Mouse (Mus musculus): Measurements from ENCODE around the gene Rpf1. TPM values are rescaled to one million over a fixed set of nuclear protein-coding genes. Genes with fewer than 3 reads are reported as not detected.

Rpf1 gene
- polyA plus RNA-seq, 1 experiment from 2014 or later = 72.8 TPM

- ATAC-seq (replicated peaks; ENCODE audit: low FRiP score) = no peak
- H3K4me1 ChIP-seq (replicated peaks; ENCODE audit: control insufficient read depth, insufficient read depth, low read length) = no peaks in the 10 kb centered on the region
- 81% methylated on average over 4 of the region's 4 CpGs for WGBS
- H3K9ac ChIP-seq (ENCODE audit: low read length) = no peak overlapping the region
- no peaks in the 10 kb centered on the region for H3K9me3 ChIP-seq (ENCODE audit: control insufficient read depth, low read length)
- DNase-seq (ENCODE audit: low spot score) = no peak
- no peaks in the 10 kb centered on the region for H3K27me3 ChIP-seq (ENCODE audit: control insufficient read depth, insufficient read depth, low read length)
- no peak overlapping the region for H3K4me3 ChIP-seq (ENCODE audit: low read depth, low read length)
- H3K27ac ChIP-seq (ENCODE audit: low read depth, low read length) = no peak overlapping the region
- no peak overlapping the region for H3K4me2 ChIP-seq (ENCODE audit: low read depth, low read length, severe bottlenecking)
- H3K36me3 ChIP-seq (ENCODE audit: control insufficient read depth, insufficient read depth, low read length) = no peaks in the 10 kb centered on the region
These were observed 34.8 kb downstream of the Rpf1 start for GRCm38 (mm10) chr3:146486464-146486863.

- Histone ChIP-seq H3K36me3 (ENCODE audit: control insufficient read depth, insufficient read depth, low read length) (no peaks in the 10 kb centered on the region), H3K27me3 (ENCODE audit: control insufficient read depth, insufficient read depth, low read length) (no peaks in the 10 kb centered on the region), H3K9me3 (ENCODE audit: control insufficient read depth, low read length) (no peaks in the 10 kb centered on the region), H3K4me1 (replicated peaks; ENCODE audit: control insufficient read depth, insufficient read depth, low read length) (no peaks in the 10 kb centered on the region), H3K27ac (ENCODE audit: low read depth, low read length) (no peak overlapping the region), H3K4me2 (ENCODE audit: low read depth, low read length, severe bottlenecking) (no peak overlapping the region), H3K9ac (ENCODE audit: low read length) (no peak overlapping the region), H3K4me3 (ENCODE audit: low read depth, low read length) (no peak overlapping the region)
- no peak for DNase-seq (ENCODE audit: low spot score)
- WGBS = 76% methylated on average over 2 of the region's 2 CpGs
- ATAC-seq (replicated peaks; ENCODE audit: low FRiP score) = no peak
These were observed 39.2 kb downstream of the Rpf1 start for GRCm38 (mm10) chr3:146482044-146482443.

- no peaks in the 10 kb centered on the region for H3K4me1 ChIP-seq (replicated peaks; ENCODE audit: control insufficient read depth, insufficient read depth, low read length)
- no peak overlapping the region for H3K9ac ChIP-seq (ENCODE audit: low read length)
- 89% methylated on average over 3 of the region's 3 CpGs for WGBS
- ATAC-seq (replicated peaks; ENCODE audit: low FRiP score) (no peak), DNase-seq (ENCODE audit: low spot score) (no peak)
- no peaks in the 10 kb centered on the region for H3K27me3 ChIP-seq (ENCODE audit: control insufficient read depth, insufficient read depth, low read length)
- no peaks in the 10 kb centered on the region for H3K9me3 ChIP-seq (ENCODE audit: control insufficient read depth, low read length)
- no peaks in the 10 kb centered on the region for H3K36me3 ChIP-seq (ENCODE audit: control insufficient read depth, insufficient read depth, low read length)
- H3K4me3 ChIP-seq (ENCODE audit: low read depth, low read length) = no peak overlapping the region
- no peak overlapping the region for H3K27ac ChIP-seq (ENCODE audit: low read depth, low read length)
- no peak overlapping the region for H3K4me2 ChIP-seq (ENCODE audit: low read depth, low read length, severe bottlenecking)
These were observed 46.8 kb downstream of the Rpf1 start for GRCm38 (mm10) chr3:146474428-146474827.

GRCm38 (mm10) chr3:146473741-146474140 lies 47.5 kb downstream of the Rpf1 start:
- Histone ChIP-seq H3K36me3 (ENCODE audit: control insufficient read depth, insufficient read depth, low read length) (no peaks in the 10 kb centered on the region), H3K27me3 (ENCODE audit: control insufficient read depth, insufficient read depth, low read length) (no peaks in the 10 kb centered on the region), H3K4me1 (replicated peaks; ENCODE audit: control insufficient read depth, insufficient read depth, low read length) (no peaks in the 10 kb centered on the region), H3K4me2 (ENCODE audit: low read depth, low read length, severe bottlenecking) (no peak overlapping the region), H3K9ac (ENCODE audit: low read length) (no peak overlapping the region), H3K4me3 (ENCODE audit: low read depth, low read length) (no peak overlapping the region), H3K27ac (ENCODE audit: low read depth, low read length) (no peak overlapping the region), H3K9me3 (ENCODE audit: control insufficient read depth, low read length) (no peaks in the 10 kb centered on the region)
- DNase-seq (ENCODE audit: low spot score) = no peak
- ATAC-seq (replicated peaks; ENCODE audit: low FRiP score) = no peak

GRCm38 (mm10) chr3:146472657-146473056 lies 48.6 kb downstream of the Rpf1 start:
- Histone ChIP-seq H3K4me1 (replicated peaks; ENCODE audit: control insufficient read depth, insufficient read depth, low read length) (no peaks in the 10 kb centered on the region), H3K9me3 (ENCODE audit: control insufficient read depth, low read length) (no peaks in the 10 kb centered on the region), H3K36me3 (ENCODE audit: control insufficient read depth, insufficient read depth, low read length) (no peaks in the 10 kb centered on the region), H3K4me2 (ENCODE audit: low read depth, low read length, severe bottlenecking) (no peak overlapping the region), H3K27me3 (ENCODE audit: control insufficient read depth, insufficient read depth, low read length) (no peaks in the 10 kb centered on the region), H3K27ac (ENCODE audit: low read depth, low read length) (no peak overlapping the region), H3K9ac (ENCODE audit: low read length) (no peak overlapping the region), H3K4me3 (ENCODE audit: low read depth, low read length) (no peak overlapping the region)
- no peak for DNase-seq (ENCODE audit: low spot score)
- WGBS = 62% methylated on average over 4 of the region's 4 CpGs
- ATAC-seq (replicated peaks; ENCODE audit: low FRiP score) = no peak

GRCm38 (mm10) chr3:146469226-146469625 lies 52.0 kb downstream of the Rpf1 start:
- no peak overlapping the region for H3K27ac ChIP-seq (ENCODE audit: low read depth, low read length)
- H3K9me3 ChIP-seq (ENCODE audit: control insufficient read depth, low read length) = no peaks in the 10 kb centered on the region
- no peak overlapping the region for H3K9ac ChIP-seq (ENCODE audit: low read length)
- H3K4me2 ChIP-seq (ENCODE audit: low read depth, low read length, severe bottlenecking) = no peak overlapping the region
- no peak for ATAC-seq (replicated peaks; ENCODE audit: low FRiP score)
- no peaks in the 10 kb centered on the region for H3K27me3 ChIP-seq (ENCODE audit: control insufficient read depth, insufficient read depth, low read length)
- no peaks in the 10 kb centered on the region for H3K4me1 ChIP-seq (replicated peaks; ENCODE audit: control insufficient read depth, insufficient read depth, low read length)
- DNase-seq (ENCODE audit: low spot score) = no peak
- no peaks in the 10 kb centered on the region for H3K36me3 ChIP-seq (ENCODE audit: control insufficient read depth, insufficient read depth, low read length)
- WGBS = 89% methylated on average over 2 of the region's 2 CpGs
- H3K4me3 ChIP-seq (ENCODE audit: low read depth, low read length) = no peak overlapping the region

- DNase-seq (ENCODE audit: low spot score) (no peak), ATAC-seq (replicated peaks; ENCODE audit: low FRiP score) (no peak)
- Histone ChIP-seq H3K36me3 (ENCODE audit: control insufficient read depth, insufficient read depth, low read length) (no peaks in the 10 kb centered on the region), H3K4me1 (replicated peaks; ENCODE audit: control insufficient read depth, insufficient read depth, low read length) (no peaks in the 10 kb centered on the region), H3K4me2 (ENCODE audit: low read depth, low read length, severe bottlenecking) (no peak overlapping the region), H3K4me3 (ENCODE audit: low read depth, low read length) (no peak overlapping the region), H3K27me3 (ENCODE audit: control insufficient read depth, insufficient read depth, low read length) (no peaks in the 10 kb centered on the region), H3K9me3 (ENCODE audit: control insufficient read depth, low read length) (no peaks in the 10 kb centered on the region), H3K27ac (ENCODE audit: low read depth, low read length) (no peak overlapping the region), H3K9ac (ENCODE audit: low read length) (no peak overlapping the region)
- 64% methylated on average over 2 of the region's 2 CpGs for WGBS
These were observed 58.3 kb downstream of the Rpf1 start for GRCm38 (mm10) chr3:146462939-146463338.

Other genes with a start within 250 kb of the Rpf1 start
- gene Ssx2ip, start 116.8 kb downstream of the Rpf1 start, polyA plus RNA-seq (2014; fragmentation: Nextera tagmentation; extraction: Ambion mirVana) = 41.6 TPM in 2 replicates
- 5.7 and 6.0 TPM in 2 replicates for gene Ctbs, start 71.6 kb downstream of the Rpf1 start, polyA plus RNA-seq (2014; fragmentation: Nextera tagmentation; extraction: Ambion mirVana)
- gene Spata1, start 21.7 kb downstream of the Rpf1 start, polyA plus RNA-seq (2014; fragmentation: Nextera tagmentation; extraction: Ambion mirVana) = 5.9 and 7.5 TPM in 2 replicates
- 977 and 1,050 TPM in 2 replicates for gene Gng5, start 21.6 kb downstream of the Rpf1 start, polyA plus RNA-seq (2014; fragmentation: Nextera tagmentation; extraction: Ambion mirVana)
- gene Uox, start 49.0 kb upstream of the Rpf1 start, polyA plus RNA-seq (2014; fragmentation: Nextera tagmentation; extraction: Ambion mirVana) = not detected in 2 replicates
- not detected in 2 replicates for gene Dnase2b, start 94.2 kb upstream of the Rpf1 start, polyA plus RNA-seq (2014; fragmentation: Nextera tagmentation; extraction: Ambion mirVana)
- gene 4930503B20Rik, start 129.9 kb upstream of the Rpf1 start, polyA plus RNA-seq (2014; fragmentation: Nextera tagmentation; extraction: Ambion mirVana) = not detected in 2 replicates
- 0.52 and 0.97 TPM in 2 replicates for gene Samd13, start 164.2 kb upstream of the Rpf1 start, polyA plus RNA-seq (2014; fragmentation: Nextera tagmentation; extraction: Ambion mirVana)

All from forebrain, embryonic 11.5 days (tissue).